Mouse (Mus musculus) liver, embryonic 11.5 days (tissue): ENCODE results near the gene Mlst8. TPM values are rescaled to one million over a fixed set of nuclear protein-coding genes. Genes with fewer than 3 reads are reported as not detected.
"Not testable (repeated sequence)": the region's sequence is repeated elsewhere in the genome, so short reads cannot be mapped to it uniquely, and the experiment has no call there.

Experiments used
- ATAC-seq: fragments of 200-750 bp; cut with Nextera tagmentation; replicated peaks from 2 replicates; pipeline ENCODE4 v1.8.0; 2017; ENCODE audit warnings: moderate number of reproducible peaks, mild to moderate bottlenecking, moderate TSS enrichment, moderate library complexity; ENCODE audit not compliant: low FRiP score
- DNase-seq: peaks from one replicate; pipeline ENCODE4 v3.0.0-alpha.2; 2017; ENCODE audit warnings: low spot score
- H3K27ac ChIP-seq: fragments of 300-500 bp; sonication (generic); 2 replicates; pipeline ENCODE4 v1.5.1; 2014; ENCODE audit warnings: mild to moderate bottlenecking, low read depth, low read length, control low read depth
- H3K27me3 ChIP-seq: fragments of 300-500 bp; sonication (generic); replicated peaks from 2 replicates; pipeline ENCODE4 v1.6.1; 2014; ENCODE audit warnings: low read length, mixed read lengths; ENCODE audit not compliant: control insufficient read depth, insufficient read depth
- H3K36me3 ChIP-seq: fragments of 300-500 bp; sonication (generic); 2 replicates; pipeline ENCODE4 v1.6.1; 2014; ENCODE audit warnings: mild to moderate bottlenecking, low read length, moderate library complexity, mixed read lengths; ENCODE audit not compliant: control insufficient read depth, insufficient read depth
- H3K4me1 ChIP-seq: fragments of 300-500 bp; sonication (generic); replicated peaks from 2 replicates; pipeline ENCODE4 v1.6.1; 2014; ENCODE audit warnings: low read length, mixed read lengths; ENCODE audit not compliant: control insufficient read depth, insufficient read depth
- H3K4me2 ChIP-seq: fragments of 300-500 bp; sonication (generic); 2 replicates; pipeline ENCODE4 v1.6.1; 2014; ENCODE audit warnings: mild to moderate bottlenecking, control low read depth, moderate library complexity
- H3K4me3 ChIP-seq: fragments of 300-500 bp; sonication (generic); 2 replicates; pipeline ENCODE4 v1.5.1; 2014; ENCODE audit warnings: low read depth, low read length, control low read depth
- H3K9ac ChIP-seq: fragments of 300-500 bp; sonication (generic); 2 replicates; pipeline ENCODE4 v1.6.1; 2014; ENCODE audit warnings: low read depth, low read length, control low read depth
- H3K9me3 ChIP-seq: fragments of 300-500 bp; sonication (generic); 2 replicates; pipeline ENCODE4 v1.6.1; 2016; ENCODE audit warnings: low read length, inconsistent platforms, mixed read lengths; ENCODE audit not compliant: control insufficient read depth
- WGBS: fragments of 180-500 bp; shearing (Covaris S2); extraction: QIAGEN DNeasy Blood & Tissue Kit; methylation state at CpG from one replicate; pipeline ENCODE4 v1.1.7; 2014; 5-methylcytosine and 5-hydroxymethylcytosine counted together
- polyA plus RNA-seq: library from polyadenylated mRNA; unstranded; fragments of >200 nt; fragmentation: Nextera tagmentation; extraction: Ambion mirVana; gene quantifications from 2 replicates; pipeline ENCODE4 v1.2.1, GENCODE M21; 2014

Mlst8 gene
- polyA plus RNA-seq, 1 experiment from 2014 or later = 22.3 TPM

DNA sequence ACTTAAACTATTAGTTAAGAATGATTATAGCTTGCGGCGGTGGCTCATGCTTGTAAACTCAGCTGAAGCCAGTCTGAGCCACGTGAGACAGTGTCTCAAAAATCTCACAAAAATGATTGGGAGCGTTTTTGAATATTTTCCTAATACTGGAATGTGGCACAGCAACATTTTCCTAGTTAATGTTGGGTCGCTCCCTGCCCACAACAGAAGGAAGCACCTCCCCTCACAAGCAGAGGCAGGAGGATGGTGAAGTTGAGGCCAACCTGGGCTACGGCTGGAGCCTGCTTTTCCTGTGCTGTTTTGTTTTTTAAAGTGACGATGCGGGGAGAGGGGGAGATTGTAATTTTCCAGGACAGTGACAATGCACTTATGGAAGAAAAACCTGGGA, 51.7 kb downstream of the Mlst8 start:
- H3K27me3 ChIP-seq = no peaks in the 10 kb centered on the region
- 0 out of 2 replicates have a peak, but pooled peaks cover 5% of the 10 kb centered on the region for H3K4me1 ChIP-seq
- H3K36me3 ChIP-seq = peaks cover 26% of the 10 kb centered on the region
- peak overlapping the region; percentile 90 for H3K9ac ChIP-seq
- H3K4me2 ChIP-seq = peak overlapping the region; percentile 80
- ATAC-seq = peak; percentile 30; the same call in 1 of the 2 replicates
- DNase-seq = peak; percentile 42
- H3K4me3 ChIP-seq = peak overlapping the region; percentile 71
- peak overlapping the region; percentile 88 for H3K27ac ChIP-seq
- H3K9me3 ChIP-seq = no peaks in the 10 kb centered on the region
- WGBS = 3% methylated on average over 8 of the region's 8 CpGs

DNA sequence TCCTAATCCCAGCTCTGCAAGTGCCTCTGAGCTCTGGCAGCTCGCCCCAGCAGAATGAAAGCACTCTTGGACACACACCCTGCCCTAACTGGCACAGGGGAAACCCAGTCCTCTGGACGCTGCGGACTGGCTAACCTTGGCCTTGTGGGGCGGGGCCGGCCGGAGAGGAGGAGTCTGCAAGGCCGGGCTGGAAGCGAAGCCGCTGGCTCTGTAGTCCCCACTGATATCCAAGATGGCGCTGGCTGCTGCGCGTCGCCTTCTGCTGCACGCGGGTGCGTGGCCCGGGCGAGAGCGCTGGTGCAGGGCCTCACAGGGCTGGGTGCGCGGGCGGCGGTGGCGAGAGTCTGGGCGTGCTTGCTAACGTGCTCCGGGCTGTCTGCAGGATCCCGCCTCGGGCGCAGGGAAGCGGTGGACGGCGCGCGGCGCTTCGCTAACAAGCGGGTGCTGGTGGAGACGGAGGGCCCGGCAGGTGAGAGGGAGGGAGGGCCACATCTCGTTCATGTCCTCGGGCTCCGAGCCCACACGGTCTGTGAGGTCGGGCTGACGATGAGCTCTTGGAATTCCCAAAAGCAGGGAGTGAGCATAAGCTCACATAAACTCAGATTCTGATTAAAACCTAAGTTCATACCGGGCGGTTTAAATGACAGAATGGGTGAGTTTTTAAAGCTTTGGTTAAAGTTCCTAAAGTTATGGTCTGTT, 52.3 kb downstream of the Mlst8 start, which contains the start of gene Eci1:
Gene Eci1 (plus strand): TSS at position 171 of the 699 bp plus-strand sequence.
- Histone ChIP-seq H3K9ac (peak within 1 kb of the TSS; percentile 90), H3K27ac (peak within 1 kb of the TSS; percentile 88), H3K4me1 (0 out of 2 replicates have a peak, but pooled peaks cover 5% of the 10 kb centered on the region), H3K9me3 (no peaks in the 10 kb centered on the region), H3K27me3 (no peaks in the 10 kb centered on the region), H3K4me2 (peak within 1 kb of the TSS; percentile 80), H3K36me3 (peaks cover 30% of the 10 kb centered on the region), H3K4me3 (peak within 1 kb of the TSS; percentile 71)
- ATAC-seq (peak; percentile 98), DNase-seq (peak; percentile 92)
- under 1% methylated on average over 48 of the region's 48 CpGs for WGBS

DNA sequence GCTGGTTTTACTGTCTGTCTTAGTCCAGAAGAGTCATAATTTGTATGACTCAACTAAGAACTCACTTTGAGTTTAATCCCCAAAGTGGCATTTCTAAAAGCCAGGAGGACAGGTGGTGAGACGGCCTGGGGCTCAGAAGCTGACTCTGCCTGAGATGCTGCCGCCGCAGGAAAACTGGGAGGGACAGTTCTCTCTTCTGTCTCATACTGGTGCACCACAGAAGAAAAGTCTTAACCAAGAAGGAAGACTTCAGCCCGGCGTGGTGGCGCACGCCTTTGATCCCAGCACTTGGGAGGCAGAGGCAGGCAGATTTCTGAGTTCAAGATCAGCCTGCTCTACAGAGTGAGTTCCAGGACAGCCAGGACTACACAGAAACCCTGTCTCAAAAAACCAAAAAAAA, 53.0 kb downstream of the Mlst8 start:
- no peak for ATAC-seq
- 85% methylated on average over 7 of the region's 7 CpGs for WGBS
- 0 out of 2 replicates have a peak, but pooled peaks cover 5% of the 10 kb centered on the region for H3K4me1 ChIP-seq
- no peaks in the 10 kb centered on the region for H3K27me3 ChIP-seq
- peak overlapping the region; percentile 80 for H3K4me2 ChIP-seq
- H3K4me3 ChIP-seq = peak overlapping the region; percentile 71
- H3K9ac ChIP-seq = no peak overlapping the region; the same call in 1 of the 2 replicates
- no peak for DNase-seq
- H3K9me3 ChIP-seq = no peaks in the 10 kb centered on the region
- no peak overlapping the region for H3K27ac ChIP-seq
- peaks cover 37% of the 10 kb centered on the region for H3K36me3 ChIP-seq

DNA sequence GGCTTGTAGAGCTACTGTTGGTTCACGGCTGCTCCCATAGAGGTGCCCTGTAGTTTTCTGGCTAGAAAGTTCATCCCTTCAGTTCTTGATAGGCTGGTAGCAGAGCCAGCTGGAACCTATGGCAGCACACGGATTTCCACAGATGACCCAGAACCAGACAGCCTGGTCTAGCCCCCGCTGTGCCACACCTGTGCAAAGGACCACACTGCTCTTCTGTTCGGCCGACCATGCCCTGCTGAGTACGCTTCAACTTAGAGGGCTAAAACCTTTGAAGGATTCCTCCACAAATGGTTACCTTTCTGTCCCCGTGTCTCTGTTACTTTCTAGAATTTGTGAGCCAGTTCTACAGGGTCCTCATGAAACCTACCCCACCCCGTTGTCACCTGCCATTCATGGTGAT, 53.6 kb downstream of the Mlst8 start:
- H3K4me3 ChIP-seq, H3K9me3 ChIP-seq, H3K27me3 ChIP-seq, H3K4me2 ChIP-seq, H3K27ac ChIP-seq, ATAC-seq, H3K4me1 ChIP-seq, DNase-seq, H3K9ac ChIP-seq: not testable (repeated sequence)
- 92% methylated on average over 5 of the region's 8 CpGs for WGBS
- H3K36me3 ChIP-seq = peaks cover 41% of the 10 kb centered on the region

DNA sequence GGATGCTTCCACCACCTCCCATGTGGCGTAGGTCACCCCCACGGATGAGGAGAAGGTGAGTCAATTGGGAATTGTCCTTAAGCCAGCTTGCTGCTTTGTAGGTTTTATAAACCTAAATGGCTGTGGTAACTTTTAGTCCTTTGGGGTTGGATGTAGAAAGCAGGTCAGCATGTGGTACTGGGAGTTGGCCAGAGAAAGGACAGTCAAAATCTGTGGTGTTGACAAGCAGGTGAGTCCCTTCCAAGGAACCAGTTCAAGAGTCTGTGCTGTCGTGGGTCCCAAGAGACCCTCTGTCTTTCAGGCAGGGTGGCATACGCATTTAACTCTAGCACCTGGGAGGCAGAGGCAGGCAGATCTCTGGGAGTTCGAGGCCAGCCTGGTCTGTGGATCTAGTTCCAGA, 54.4 kb downstream of the Mlst8 start:
- Histone ChIP-seq H3K36me3 (peaks cover 46% of the 10 kb centered on the region), H3K9me3 (no peaks in the 10 kb centered on the region), H3K9ac (no peak overlapping the region), H3K27me3 (no peaks in the 10 kb centered on the region), H3K4me3 (no peak overlapping the region), H3K4me1 (0 out of 2 replicates have a peak, but pooled peaks cover 5% of the 10 kb centered on the region), H3K27ac (no peak overlapping the region), H3K4me2 (no peak overlapping the region)
- WGBS = 89% methylated on average over 5 of the region's 5 CpGs
- ATAC-seq (no peak), DNase-seq (no peak)

Other genes with a start within 250 kb of the Mlst8 start
- gene Ccnf, start 227.6 kb downstream of the Mlst8 start, polyA plus RNA-seq = 95.6 and 107 TPM in 2 replicates
- 0.19 TPM in 1 of 2 replicates, not detected in the other for gene Abca17, start 128.0 kb downstream of the Mlst8 start, polyA plus RNA-seq
- 30.4 and 30.7 TPM in 2 replicates for gene Abca3, start 127.1 kb downstream of the Mlst8 start, polyA plus RNA-seq
- gene Rnps1, start 64.5 kb downstream of the Mlst8 start, polyA plus RNA-seq = 336 and 347 TPM in 2 replicates
- 122 and 126 TPM in 2 replicates for gene Eci1, start 52.4 kb downstream of the Mlst8 start, polyA plus RNA-seq
- gene Dnase1l2, start 36.0 kb downstream of the Mlst8 start, polyA plus RNA-seq = 1.1 and 1.3 TPM in 2 replicates
- gene E4f1, start 8.8 kb downstream of the Mlst8 start, polyA plus RNA-seq = 20.0 and 23.5 TPM in 2 replicates
- 119 and 123 TPM in 2 replicates for gene Pgp, start 8.7 kb downstream of the Mlst8 start, polyA plus RNA-seq
- gene Bricd5, start 5.2 kb downstream of the Mlst8 start, polyA plus RNA-seq = 0.25 and 0.26 TPM in 2 replicates
- 0.47 and 0.56 TPM in 2 replicates for gene Caskin1, start 9.5 kb upstream of the Mlst8 start, polyA plus RNA-seq
- gene Traf7, start 48.9 kb upstream of the Mlst8 start, polyA plus RNA-seq = 81.0 and 90.7 TPM in 2 replicates
- gene Rab26, start 55.1 kb upstream of the Mlst8 start, polyA plus RNA-seq = 2.0 and 2.4 TPM in 2 replicates
- 8.7 and 12.2 TPM in 2 replicates for gene Pkd1, start 70.8 kb upstream of the Mlst8 start, polyA plus RNA-seq
- 53.5 and 55.2 TPM in 2 replicates for gene Tsc2, start 153.6 kb upstream of the Mlst8 start, polyA plus RNA-seq
- 21.0 and 23.7 TPM in 2 replicates for gene Nthl1, start 153.6 kb upstream of the Mlst8 start, polyA plus RNA-seq
- gene Slc9a3r2, start 171.2 kb upstream of the Mlst8 start, polyA plus RNA-seq = 23.6 and 25.1 TPM in 2 replicates
- 0.31 and 0.47 TPM in 2 replicates for gene Npw, start 179.4 kb upstream of the Mlst8 start, polyA plus RNA-seq
- gene Zfp598, start 190.6 kb upstream of the Mlst8 start, polyA plus RNA-seq = 37.4 and 38.3 TPM in 2 replicates
- gene Syngr3, start 210.9 kb upstream of the Mlst8 start, polyA plus RNA-seq = 0.26 and 0.49 TPM in 2 replicates
- gene Gfer, start 217.1 kb upstream of the Mlst8 start, polyA plus RNA-seq = 64.2 and 74.7 TPM in 2 replicates
- 0.56 and 0.58 TPM in 2 replicates for gene Noxo1, start 217.2 kb upstream of the Mlst8 start, polyA plus RNA-seq
- 102 and 109 TPM in 2 replicates for gene Tbl3, start 228.6 kb upstream of the Mlst8 start, polyA plus RNA-seq
- 0.25 and 0.27 TPM in 2 replicates for gene Rnf151, start 239.0 kb upstream of the Mlst8 start, polyA plus RNA-seq
- 2,083 and 2,225 TPM in 2 replicates for gene Rps2, start 239.0 kb upstream of the Mlst8 start, polyA plus RNA-seq
- gene Ndufb10, start 245.4 kb upstream of the Mlst8 start, polyA plus RNA-seq = 301 and 321 TPM in 2 replicates
- not detected in 2 replicates for gene Rpl3l, start 248.7 kb upstream of the Mlst8 start, polyA plus RNA-seq